35 mouse cellular contexts compared by ENCODE assay signal in genomic region chr14:13914387-13915082, GRCm38 (mm10). TPM values are rescaled to one million over a fixed set of nuclear protein-coding genes. Genes with fewer than 3 reads are reported as not detected.
DNase-seq lines count a peak whose midpoint lies in the region; ATAC-seq and TF ChIP-seq lines count a peak whose summit lies in the region.
"Had no signal": no experiment of that assay in that cellular context is flagged by ENCODE, and none has a peak within 500 bp of the region (broad histone marks: within the 10 kb centered on the region; RNA-seq: fewer than 3 reads in every experiment).

TSS of gene Gm281 (minus strand) at chr14:13914478.

- no peaks in the 10 kb centered on the region for H3K36me3 ChIP-seq in intestine, embryonic 16.5 days (ENCODE audit: control insufficient read depth, insufficient read depth, low read length)
- H3K36me3 ChIP-seq in intestine, postnatal 0 days (ENCODE audit: control insufficient read depth, insufficient read depth): no peaks in the 10 kb centered on the region
- H3K36me3 ChIP-seq in ES-E14 (ENCODE audit: control insufficient read depth, insufficient read depth, low read length, poor library complexity, severe bottlenecking): no peaks in the 10 kb centered on the region
- H3K36me3 ChIP-seq: embryonic facial prominence, embryonic 12.5 days; forebrain, embryonic 12.5 days; forebrain, embryonic 15.5 days; heart, embryonic 12.5 days; heart, embryonic 15.5 days; hindbrain, embryonic 10.5 days; hindbrain, embryonic 13.5 days; intestine, embryonic 15.5 days had no signal

- H3K4me3 ChIP-seq in intestine, embryonic 16.5 days (ENCODE audit: low read length): no peak within 1 kb of the TSS
- H3K4me3 ChIP-seq in intestine, postnatal 0 days (ENCODE audit: low read depth, low read length): no peak within 1 kb of the TSS
- H3K4me3 ChIP-seq in ES-E14 (ENCODE audit: insufficient read depth in 1 of 2, low read depth in 1 of 2, low read length in 2 of 2, poor library complexity in 1 of 2, severe bottlenecking in 1 of 2): no peak within 1 kb of the TSS
- H3K4me3 ChIP-seq: embryonic facial prominence, embryonic 12.5 days; erythroblast, embryonic 14.5 days; forebrain, embryonic 12.5 days; forebrain, embryonic 15.5 days; gastrocnemius, adult 2 months; heart, embryonic 12.5 days; heart, embryonic 15.5 days; hindbrain, embryonic 10.5 days; hindbrain, embryonic 13.5 days; intestine, embryonic 15.5 days had no signal

- no peak within 1 kb of the TSS for H3K9ac ChIP-seq in intestine, embryonic 16.5 days (ENCODE audit: low read depth, low read length)
- H3K9ac ChIP-seq in intestine, postnatal 0 days (ENCODE audit: low read depth, low read length): no peak within 1 kb of the TSS
- H3K9ac ChIP-seq in ES-E14 (ENCODE audit: insufficient read depth, low read depth, low read length, poor library complexity, severe bottlenecking): no peak within 1 kb of the TSS
- H3K9ac ChIP-seq: embryonic facial prominence, embryonic 12.5 days; forebrain, embryonic 12.5 days; forebrain, embryonic 15.5 days; heart, embryonic 12.5 days; heart, embryonic 15.5 days; hindbrain, embryonic 13.5 days; intestine, embryonic 15.5 days had no signal

- no peaks in the 10 kb centered on the region for H3K9me3 ChIP-seq in intestine, embryonic 16.5 days (ENCODE audit: control insufficient read depth, low read length)
- no peaks in the 10 kb centered on the region for H3K9me3 ChIP-seq in intestine, postnatal 0 days (ENCODE audit: control insufficient read depth)
- H3K9me3 ChIP-seq in ES-E14 (ENCODE audit: control insufficient read depth, insufficient read depth, low read depth, low read length): peaks cover 9% of the 10 kb centered on the region
- H3K9me3 ChIP-seq: embryonic facial prominence, embryonic 12.5 days; forebrain, embryonic 12.5 days; forebrain, embryonic 15.5 days; heart, embryonic 12.5 days; heart, embryonic 15.5 days; hindbrain, embryonic 10.5 days; hindbrain, embryonic 13.5 days; intestine, embryonic 15.5 days had no signal

- WGBS in intestine, embryonic 16.5 days: 52% methylated on average over 1 of the region's 1 CpGs
- WGBS in intestine, postnatal 0 days: 31% methylated on average over 1 of the region's 1 CpGs

- in situ Hi-C loops in ES-E14 (cut with MboI; ENCODE audit: low sequenced_read_pairs in 2 of 2, unreplicated experiment in 2 of 2): loop anchor here (5.0 to 10.0 kb wide), 2 partner anchors 557 to 560 kb away; no protein-coding TSS in a partner anchor

- no peak within 1 kb of the TSS for H3K27ac ChIP-seq in intestine, embryonic 16.5 days (ENCODE audit: low read length)
- no peak within 1 kb of the TSS for H3K27ac ChIP-seq in intestine, postnatal 0 days (ENCODE audit: low read depth, low read length)
- H3K27ac ChIP-seq in ES-E14 (ENCODE audit: insufficient read depth, low read depth, low read length, poor library complexity, severe bottlenecking): peak within 1 kb of the TSS; percentile 4; the same call in 1 of the 2 replicates
- H3K27ac ChIP-seq: embryonic facial prominence, embryonic 12.5 days; forebrain, embryonic 12.5 days; forebrain, embryonic 15.5 days; gastrocnemius, adult 2 months; heart, embryonic 15.5 days; hindbrain, embryonic 10.5 days; hindbrain, embryonic 13.5 days; intestine, embryonic 15.5 days had no signal

- DNase-seq in ES-E14 (ENCODE audit: low read depth, low spot score) (no peak), ZHBTc4 (ENCODE audit: low read depth, low spot score) (peak; percentile 58)
- DNase-seq in frontal cortex, postnatal 36 days (ENCODE audit: low spot score in 2 of 2): no peak
- DNase-seq in left cerebral cortex, adult 11 months (ENCODE audit: low spot score): no peak
- DNase-seq: adrenal gland, adult 8-10 months; adrenal gland, postnatal 25 days; B cell, adult 2 months; cerebellum, adult 11-12 months; cerebellum, adult 8-10 months; cerebellum, postnatal 10 days; cerebellum, postnatal 36 days; gastrocnemius, adult 2 months; gastrocnemius, postnatal 14 days; heart, adult 11 months; heart, postnatal 10 days; heart, postnatal 36 days; kidney, adult 2 months had no signal

- ATAC-seq in intestine, embryonic 16.5 days: peak; percentile 30; the same call in 1 of the 2 replicates
- ATAC-seq in intestine, postnatal 0 days: no peak
- ATAC-seq: activated CD4-positive, CD25-positive, alpha-beta regulatory T cell, adult 4 months; forebrain, embryonic 15.5 days; hindbrain, embryonic 16.5 days had no signal

- no peak within 1 kb of the TSS for H3K4me2 ChIP-seq in intestine, embryonic 16.5 days (ENCODE audit: low read depth, low read length)
- no peak within 1 kb of the TSS for H3K4me2 ChIP-seq in intestine, postnatal 0 days (replicated peaks; ENCODE audit: low read depth)
- H3K4me2 ChIP-seq: embryonic facial prominence, embryonic 12.5 days; forebrain, embryonic 12.5 days; forebrain, embryonic 15.5 days; heart, embryonic 12.5 days; heart, embryonic 15.5 days; hindbrain, embryonic 13.5 days; intestine, embryonic 15.5 days had no signal

- H3K27me3 ChIP-seq in intestine, embryonic 16.5 days (replicated peaks; ENCODE audit: control insufficient read depth, insufficient read depth, low read length): no peaks in the 10 kb centered on the region
- no peaks in the 10 kb centered on the region for H3K27me3 ChIP-seq in intestine, postnatal 0 days (replicated peaks; ENCODE audit: control insufficient read depth, insufficient read depth, low read length)
- H3K27me3 ChIP-seq: CH12.LX; embryonic facial prominence, embryonic 12.5 days; forebrain, embryonic 12.5 days; forebrain, embryonic 15.5 days; heart, embryonic 12.5 days; heart, embryonic 15.5 days; hindbrain, embryonic 13.5 days; intestine, embryonic 15.5 days had no signal

- no peak for TF ChIP-seq CTCF in intestine, postnatal 0 days (IDR thresholded peaks at IDR 0.05; ENCODE audit: low read depth)

- H3K4me1 ChIP-seq in intestine, embryonic 16.5 days (ENCODE audit: control insufficient read depth, insufficient read depth, low read length): no peaks in the 10 kb centered on the region; the same call in 1 of the 2 replicates
- H3K4me1 ChIP-seq in intestine, postnatal 0 days (replicated peaks; ENCODE audit: control insufficient read depth, insufficient read depth, low read length): no peaks in the 10 kb centered on the region
- peaks cover 0 to 4% of the 10 kb centered on the region in 2 experiments; a peak in 1 of 4 replicates for H3K4me1 ChIP-seq in ES-E14 (ENCODE audit: control insufficient read depth in 2 of 2, insufficient read depth in 2 of 2, low read length in 2 of 2, poor library complexity in 1 of 2)
- H3K4me1 ChIP-seq: embryonic facial prominence, embryonic 12.5 days; forebrain, embryonic 12.5 days; forebrain, embryonic 15.5 days; heart, embryonic 12.5 days; heart, embryonic 15.5 days; hindbrain, embryonic 10.5 days; hindbrain, embryonic 13.5 days; intestine, embryonic 15.5 days had no signal

TF ChIP-seq in ES-E14, 5 proteins besides CTCF, POLR2A, EP300 and RAD21:
- TF ChIP-seq ZC3H11A (IDR thresholded peaks at IDR 0.05; ENCODE audit: borderline replicate concordance, low read depth, low read length) (no peak), ZNF384 (IDR thresholded peaks at IDR 0.05; ENCODE audit: low read depth, low read length) (no peak), CHD2 (IDR thresholded peaks at IDR 0.05; ENCODE audit: low read depth, low read length) (no peak), HCFC1 (IDR thresholded peaks at IDR 0.05; ENCODE audit: borderline replicate concordance, insufficient read depth, low read length) (no peak), MAFK (IDR thresholded peaks at IDR 0.05; ENCODE audit: insufficient read depth, low read depth, low read length) (no peak)

RNA-seq across cellular contexts. Expression of gene Gm281, which starts in this region (rescaled TPM):
- polyA plus RNA-seq in intestine, embryonic 16.5 days (2015; fragmentation: Nextera tagmentation; extraction: Ambion mirVana): 0.04 and 0.07 TPM in 2 replicates
- polyA plus RNA-seq in intestine, postnatal 0 days (2015; fragmentation: Nextera tagmentation; extraction: Ambion mirVana): 0.05 TPM in 1 of 2 replicates, not detected in the other
- total RNA-seq in ES-E14 (2012; rRNA removed): 0.74 and 1.1 TPM in 2 replicates
- total RNA-seq: adrenal gland, adult 8-10 months; adrenal gland, postnatal 25 days; CH12.LX; gastrocnemius, adult 2 months; gastrocnemius, postnatal 14 days; gastrocnemius, postnatal 4 days; heart, adult 8-10 months; heart, postnatal 10 days; heart, postnatal 36 days had no signal
- polyA plus RNA-seq: activated CD4-positive, CD25-positive, alpha-beta regulatory T cell, adult 4 months; brain, embryonic 14.5 days; cortical plate, adult 2 months; embryonic facial prominence, embryonic 12.5 days; erythroblast, embryonic 14.5 days; forebrain, embryonic 12.5 days; forebrain, embryonic 15.5 days; heart, embryonic 12.5 days; heart, embryonic 15.5 days; hindbrain, embryonic 13.5 days; hindbrain, embryonic 16.5 days; intestine, embryonic 15.5 days; kidney, adult 2 months had no signal

Comparison
In these comparisons a context has a peak if more than half of its experiments do, and no peak if none do; other contexts are left out.
1. Peak in ATAC-seq in intestine, embryonic 16.5 days; RNA of the gene not detected or under 1 TPM.